Mouse (Mus musculus) brain, adult 10 weeks (tissue): ENCODE measurements around the gene Josd1. TPM values are rescaled to one million over a fixed set of nuclear protein-coding genes. Genes with fewer than 3 reads are reported as not detected.

Source experiments
- polyA plus RNA-seq: library from polyadenylated mRNA; stranded (reverse); fragments of 350-450 nt; fragmentation: Illumina TruSeq; extraction: RNeasy Lipid Tissue Mini Kit (QIAGEN cat#74804); gene quantifications from one replicate; pipeline ENCODE4 v1.2.3, GENCODE M21; 2015; ENCODE audit warnings: low read depth, low replicate concordance

Gene Josd1
- 63.9 TPM for polyA plus RNA-seq

DNA sequence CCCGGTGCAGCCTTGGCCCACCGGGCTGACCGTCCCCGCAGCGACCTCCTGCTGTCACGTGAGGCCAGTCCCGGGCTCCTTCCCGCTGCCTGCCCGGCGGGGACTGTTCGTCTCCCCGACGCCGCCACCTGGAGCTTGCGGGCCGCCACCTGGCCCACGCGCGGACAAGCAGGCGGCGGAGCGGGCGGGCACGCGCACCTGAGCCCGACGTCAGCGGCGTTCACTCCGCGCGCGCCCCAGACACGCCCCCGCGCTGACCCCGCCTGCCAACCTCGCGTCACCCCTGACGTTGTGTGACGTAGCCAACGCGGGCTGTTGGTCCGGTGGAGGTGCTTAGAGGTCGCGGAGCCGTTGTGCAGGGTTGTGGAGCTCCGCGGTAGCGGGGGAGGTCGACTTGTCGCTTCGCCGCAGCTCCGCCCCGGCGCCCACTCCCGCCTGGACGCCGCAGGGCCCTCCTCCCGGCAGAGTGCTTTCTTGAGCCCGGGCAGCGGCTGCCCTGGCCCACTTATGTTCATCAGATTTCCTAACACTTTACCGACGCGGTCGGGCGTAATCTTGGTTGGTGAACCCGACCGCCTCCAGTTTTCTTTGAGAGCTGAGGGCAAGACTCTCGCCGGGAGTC lies at the start of gene Josd1:
Gene Josd1 (minus strand): TSS at position 274 of the 622 bp plus-strand sequence.

DNA sequence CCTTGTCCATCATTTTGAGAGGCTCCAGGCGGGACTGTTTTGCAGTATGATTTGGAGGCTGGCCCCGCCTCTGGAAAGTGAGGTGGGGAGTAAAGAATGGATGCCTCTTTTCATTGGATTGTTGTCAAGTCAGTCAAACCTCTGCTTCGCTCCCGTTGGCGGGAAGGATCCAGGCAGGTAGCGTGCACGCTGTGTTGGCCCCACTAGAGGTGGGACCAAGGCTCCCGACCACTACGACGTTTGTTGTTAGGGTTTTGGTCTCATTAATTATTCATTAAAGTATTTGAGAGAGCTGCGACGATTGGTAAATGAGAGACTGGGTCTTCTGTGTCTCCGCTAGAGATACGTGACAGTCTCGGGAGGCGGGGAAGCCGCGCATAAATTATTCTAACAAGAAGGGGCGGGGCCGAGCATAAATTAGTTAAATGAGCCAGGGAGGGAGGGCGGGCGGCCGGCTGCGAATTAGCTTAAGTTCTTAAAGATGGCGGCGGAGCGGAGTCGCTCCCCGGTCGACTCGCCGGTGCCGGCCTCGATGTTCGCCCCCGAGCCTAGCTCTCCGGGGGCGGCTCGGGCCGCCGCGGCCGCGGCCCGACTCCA lies 2.8 kb upstream of the Josd1 start, which contains the start of gene Gtpbp1:
Gene Gtpbp1 (plus strand): TSS at position 420 of the 597 bp plus-strand sequence.

DNA sequence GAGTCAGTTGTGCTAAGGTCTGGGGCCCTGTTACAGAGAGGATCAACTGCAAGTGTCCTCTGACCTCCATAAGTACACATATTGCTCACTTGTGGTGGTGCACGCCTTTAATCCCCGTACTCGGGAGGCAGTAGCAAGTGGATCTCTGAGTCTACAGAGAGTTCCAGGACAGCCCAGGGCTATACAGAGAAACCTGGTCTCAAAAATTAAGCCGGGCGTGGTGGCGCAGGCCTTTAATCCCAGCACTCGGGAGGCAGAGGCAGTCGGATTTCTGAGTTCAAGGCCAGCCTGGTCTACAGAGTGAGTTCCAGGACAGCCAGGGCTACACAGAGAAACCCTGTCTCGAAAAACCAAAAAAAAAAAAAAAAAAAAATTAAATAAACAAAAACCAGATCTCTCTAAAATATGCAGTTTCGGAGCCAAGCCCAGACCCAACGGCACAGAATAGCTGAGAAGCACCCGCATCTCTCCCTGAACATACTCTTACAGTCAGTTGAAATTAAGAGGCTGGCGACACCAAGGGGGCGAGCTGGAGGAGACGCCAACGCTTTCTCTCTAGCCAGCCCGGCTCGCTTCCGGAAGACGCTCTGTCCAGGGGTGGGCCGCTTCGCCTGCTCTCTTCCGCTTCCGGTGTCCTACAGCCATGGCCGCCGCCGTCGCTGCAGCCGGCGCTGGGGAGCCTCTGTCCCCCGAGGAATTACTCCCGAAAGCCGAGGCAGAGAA lies 17.3 kb downstream of the Josd1 start, which contains the start of gene Tomm22:
Gene Tomm22 (plus strand): TSS at position 613 of the 723 bp plus-strand sequence.

DNA sequence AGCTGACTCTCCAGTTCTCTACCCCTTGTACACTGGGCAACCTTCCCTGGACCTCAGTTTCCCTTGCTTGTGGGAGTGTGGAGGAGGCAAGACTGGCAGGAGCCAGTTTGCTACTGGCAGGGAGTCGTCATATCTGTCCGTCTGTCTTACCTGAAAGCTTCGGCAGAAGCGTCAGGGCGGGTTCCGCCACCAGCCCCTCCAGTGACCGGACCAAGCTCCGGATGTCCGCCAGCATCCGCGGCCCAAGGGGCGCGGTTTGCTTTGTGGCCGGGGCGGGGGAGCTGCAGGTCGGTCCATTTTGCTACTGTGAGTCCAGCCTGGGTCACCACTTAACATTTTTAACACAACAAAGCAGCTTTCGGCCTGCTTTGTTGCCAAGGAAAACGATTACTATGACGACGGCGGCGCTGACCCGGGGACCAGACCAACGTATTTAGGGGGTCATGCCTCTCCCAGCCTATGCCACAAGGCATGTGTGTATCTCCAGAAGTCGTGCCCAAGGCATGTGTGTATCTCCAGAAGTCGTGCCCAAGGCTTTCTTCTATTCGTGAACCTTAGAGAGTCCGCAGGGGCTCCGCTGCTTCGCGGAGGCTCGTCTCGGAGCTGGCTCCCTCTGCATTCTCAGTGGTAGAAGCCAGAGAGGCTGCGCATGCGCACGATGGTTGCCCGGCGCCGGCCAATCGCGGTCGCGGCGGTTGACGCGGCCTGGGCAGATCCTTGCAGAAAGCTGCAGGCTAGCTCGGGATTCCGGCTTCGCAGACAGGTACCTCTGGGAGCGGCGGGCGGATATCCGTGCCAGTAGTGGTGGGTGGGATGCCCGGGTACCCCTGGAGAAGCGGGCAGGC lies 29.0 kb downstream of the Josd1 start, which contains the start of the genes Fam227a and Cby1:
Gene Fam227a (minus strand): TSS at position 426 of the 845 bp plus-strand sequence.
Gene Cby1 (plus strand): TSS at position 669 of the 845 bp plus-strand sequence.

Other genes with a start within 250 kb of the Josd1 start
- 108 TPM for gene Csnk1e, start 232.4 kb downstream of the Josd1 start, polyA plus RNA-seq
- 90.4 TPM for gene Kcnj4, start 182.7 kb downstream of the Josd1 start, polyA plus RNA-seq
- gene Kdelr3, start 171.5 kb downstream of the Josd1 start, polyA plus RNA-seq, result 2.2 TPM
- gene Ddx17, start 141.2 kb downstream of the Josd1 start, polyA plus RNA-seq, result 250 TPM
- gene Dmc1, start 82.8 kb downstream of the Josd1 start, polyA plus RNA-seq, result 1.7 TPM
- gene Fam227a, start 29.0 kb downstream of the Josd1 start, polyA plus RNA-seq, result 9.6 TPM
- 78.2 TPM for gene Cby1, start 28.7 kb downstream of the Josd1 start, polyA plus RNA-seq
- 171 TPM for gene Tomm22, start 17.1 kb downstream of the Josd1 start, polyA plus RNA-seq
- gene Gtpbp1, start 2.9 kb upstream of the Josd1 start, polyA plus RNA-seq, result 36.9 TPM
- 36.8 TPM for gene Sun2, start 54.6 kb upstream of the Josd1 start, polyA plus RNA-seq
- 61.1 TPM for gene Dnal4, start 89.9 kb upstream of the Josd1 start, polyA plus RNA-seq
- gene Nptxr, start 116.8 kb upstream of the Josd1 start, polyA plus RNA-seq, result 308 TPM
- 1.3 TPM for gene Npcd, start 146.3 kb upstream of the Josd1 start, polyA plus RNA-seq
- 200 TPM for gene Cbx6, start 146.8 kb upstream of the Josd1 start, polyA plus RNA-seq
- 3.8 TPM for gene Apobec3, start 203.7 kb upstream of the Josd1 start, polyA plus RNA-seq